Mouse (Mus musculus) T-cell, adult 66 days (primary cell): Measurements from ENCODE around the gene Ugt3a2. TPM values are rescaled to one million over a fixed set of nuclear protein-coding genes. Genes with fewer than 3 reads are reported as not detected.

Source experiments
- total RNA-seq, 2 experiments: library from RNA; stranded (reverse); gene quantifications; 3 replicates in 1 of 2; 4 replicates in 1 of 2; pipeline ENCODE4 v1.2.4; 2023

Ugt3a2 gene
- not detected for total RNA-seq

DNA sequence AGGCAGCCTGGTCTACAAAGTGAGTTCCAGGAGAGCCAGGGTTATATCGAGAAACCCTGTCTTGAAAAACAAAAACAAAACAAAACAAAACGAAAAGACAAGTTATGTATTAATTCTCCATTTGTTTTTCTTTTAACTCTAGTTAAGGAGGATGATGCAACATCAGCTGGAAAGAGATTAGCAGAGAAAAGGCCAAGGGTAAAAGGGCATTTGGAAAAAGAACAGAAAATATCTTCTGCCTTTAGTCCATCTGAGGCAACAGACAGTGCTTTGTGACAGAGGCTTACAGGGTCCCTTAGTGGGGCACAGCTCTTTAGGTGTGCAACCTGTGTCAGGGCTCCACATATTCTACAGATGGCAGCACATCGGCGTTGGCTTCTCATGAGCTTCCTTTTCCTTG, at the start of gene Ugt3a2:
Ugt3a2 (plus strand) TSS at position 210 of the 400 bp plus-strand sequence.

Other genes with a start within 250 kb of the Ugt3a2 start
- 10 to 100 TPM; 11.4 to 16.0 TPM for gene Lmbrd2, start 195.0 kb upstream of the Ugt3a2 start, total RNA-seq
- gene Skp2, start 180.1 kb upstream of the Ugt3a2 start, total RNA-seq: 1 to 10 TPM; 3.8 to 4.5 TPM
- gene Ugt3a1, start 58.7 kb upstream of the Ugt3a2 start, total RNA-seq: not detected
- not detected for gene Capsl, start 100.5 kb downstream of the Ugt3a2 start, total RNA-seq
- gene Il7r, start 194.6 kb downstream of the Ugt3a2 start, total RNA-seq: 100 to 1,000 TPM; 278 to 358 TPM